Mouse (Mus musculus): ENCODE measurements around the gene Bricd5.

DNA sequence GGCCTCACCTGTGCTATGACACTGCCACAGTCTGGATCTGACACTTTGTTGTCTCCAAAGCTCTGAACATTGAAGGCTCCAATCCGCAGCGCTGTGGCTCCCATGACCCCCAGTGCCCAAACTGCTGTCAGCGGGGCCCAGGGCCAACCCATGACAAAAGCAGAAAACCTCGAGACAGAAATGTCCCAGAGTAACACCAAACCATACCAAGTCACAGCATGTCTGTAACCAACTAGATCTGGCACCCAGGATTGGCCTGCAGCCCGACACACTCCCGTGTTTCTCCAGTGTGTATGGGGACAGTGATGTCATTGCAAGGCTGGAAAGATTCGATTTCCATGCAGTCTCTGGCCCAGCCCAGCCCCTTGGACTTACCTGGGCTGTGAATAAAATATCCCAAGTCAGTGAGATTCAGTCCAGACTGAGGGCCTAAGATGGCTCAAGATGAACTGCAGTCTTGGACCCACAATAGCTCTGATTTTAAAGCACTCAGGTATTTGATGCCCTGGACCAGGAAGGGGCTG lies 31.0 kb upstream of the Bricd5 start, which contains the start of gene Dnase1l2:
- TF ChIP-seq POLR2A (IDR thresholded peaks at IDR 0.05; ENCODE audit: borderline replicate concordance, low read depth, low read length), result no peak
- no peak for TF ChIP-seq CTCF (IDR thresholded peaks at IDR 0.05; ENCODE audit: low read depth, low read length)

Data from bone marrow macrophage, adult 2 months (primary cell).